Mouse (Mus musculus) kidney, adult 2 months (tissue): ENCODE results near the gene Gm45521.

ENCODE experiments used
- CTCF ChIP-seq: fragments of 200-500 bp; conservative IDR thresholded peaks from 2 replicates; pipeline ENCODE4 v1.5.1; 2011; ENCODE audit warnings: low read depth, mild to moderate bottlenecking, control low read depth, low read length, moderate library complexity, mixed read lengths; ENCODE audit not compliant: insufficient read depth, insufficient read length
- POLR2A ChIP-seq: fragments of 200-500 bp; IDR thresholded peaks from one replicate; pipeline ENCODE4 v1.6.1; 2011; ENCODE audit warnings: low read depth, low read length, control low read depth

DNA sequence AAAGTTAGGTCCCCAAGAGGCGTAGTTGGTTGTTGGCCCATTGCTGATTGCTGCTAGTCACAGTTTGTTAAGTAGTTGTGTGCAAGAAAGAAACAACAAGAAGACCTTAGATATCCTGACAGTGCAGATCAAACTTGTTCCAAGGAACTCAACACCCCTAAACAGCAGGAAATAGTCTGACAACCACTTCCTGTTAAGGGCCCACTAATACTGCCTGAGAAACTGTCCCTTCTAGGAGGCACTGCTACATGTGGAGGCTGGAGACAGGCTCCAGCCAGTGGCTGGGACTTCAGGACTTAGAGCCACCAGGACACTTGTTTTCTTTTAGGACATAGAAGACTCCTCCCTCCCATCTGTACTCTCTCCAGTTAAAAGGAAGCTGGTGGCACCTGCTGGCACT is 20.4 kb downstream of the Gm45521 start:
- TF ChIP-seq CTCF (no peak), POLR2A (no peak)
